Mouse (Mus musculus) intestine, embryonic 16.5 days (tissue): Measurements from ENCODE around the gene Fgfr2. TPM values are rescaled to one million over a fixed set of nuclear protein-coding genes. Genes with fewer than 3 reads are reported as not detected.

Experiments
- ATAC-seq: fragments of 200-750 bp; cut with Nextera tagmentation; 2 replicates; pipeline ENCODE4 v1.8.0; 2017; ENCODE audit warnings: moderate TSS enrichment, moderate library complexity
- H3K27ac ChIP-seq: fragments of 300-500 bp; sonication (generic); 2 replicates; pipeline ENCODE4 v1.5.1; 2014; ENCODE audit warnings: mild to moderate bottlenecking, low read length
- H3K27me3 ChIP-seq: fragments of 300-500 bp; sonication (generic); replicated peaks from 2 replicates; pipeline ENCODE4 v1.6.1; 2014; ENCODE audit warnings: low read length, control low read depth, mixed read lengths; ENCODE audit not compliant: control insufficient read depth, insufficient read depth
- H3K36me3 ChIP-seq: fragments of 300-500 bp; sonication (generic); 2 replicates; pipeline ENCODE4 v1.6.1; 2014; ENCODE audit warnings: low read length, control low read depth; ENCODE audit not compliant: control insufficient read depth, insufficient read depth
- H3K4me1 ChIP-seq: fragments of 300-500 bp; sonication (generic); 2 replicates; pipeline ENCODE4 v1.6.1; 2014; ENCODE audit warnings: low read length, control low read depth, mixed read lengths; ENCODE audit not compliant: control insufficient read depth, insufficient read depth
- H3K4me2 ChIP-seq: fragments of 300-500 bp; sonication (generic); 2 replicates; pipeline ENCODE4 v1.6.1; 2014; ENCODE audit warnings: low read depth, low read length, control low read depth
- H3K4me3 ChIP-seq: fragments of 300-500 bp; sonication (generic); 2 replicates; pipeline ENCODE4 v1.5.1; 2014; ENCODE audit warnings: mild to moderate bottlenecking, low read length
- H3K9ac ChIP-seq: fragments of 300-500 bp; sonication (generic); 2 replicates; pipeline ENCODE4 v1.6.1; 2014; ENCODE audit warnings: low read depth, low read length
- H3K9me3 ChIP-seq: fragments of 300-500 bp; sonication (generic); 2 replicates; pipeline ENCODE4 v1.6.1; 2016; ENCODE audit warnings: low read length, control low read depth; ENCODE audit not compliant: control insufficient read depth
- WGBS: fragments of 180-500 bp; shearing (Covaris S2); extraction: QIAGEN DNeasy Blood & Tissue Kit; methylation state at CpG from one replicate; pipeline ENCODE4 v1.1.7; 2014; 5-methylcytosine and 5-hydroxymethylcytosine counted together
- polyA plus RNA-seq: library from polyadenylated mRNA; unstranded; fragments of >200 nt; fragmentation: Nextera tagmentation; extraction: Ambion mirVana; gene quantifications from 2 replicates; pipeline ENCODE4 v1.2.1, GENCODE M21; 2015

Gene Fgfr2
- polyA plus RNA-seq, 1 experiment from 2014 or later, result 47.3 TPM

- WGBS, result 67% methylated on average over 5 of the region's 5 CpGs
These were observed 2923.8 kb downstream of the Fgfr2 start for GRCm38 (mm10) chr7:130199317-130199716.

GRCm38 (mm10) chr7:130195081-130195480 is 2928.1 kb downstream of the Fgfr2 start:
- Histone ChIP-seq H3K9ac (no peak overlapping the region), H3K27me3 (no peaks in the 10 kb centered on the region), H3K9me3 (no peaks in the 10 kb centered on the region), H3K4me2 (no peak overlapping the region), H3K36me3 (no peaks in the 10 kb centered on the region), H3K4me1 (peaks cover 24% of the 10 kb centered on the region), H3K27ac (no peak overlapping the region), H3K4me3 (no peak overlapping the region)
- WGBS, result 63% methylated on average over 2 of the region's 2 CpGs
- peak; percentile 77 for ATAC-seq

More at GRCm38 (mm10) chr7:130199317-130199716, 2923.8 kb downstream of the Fgfr2 start:
- H3K9me3 ChIP-seq, result no peaks in the 10 kb centered on the region
- peaks cover 14% of the 10 kb centered on the region for H3K4me1 ChIP-seq
- no peak overlapping the region for H3K9ac ChIP-seq
- no peak overlapping the region for H3K4me3 ChIP-seq
- no peak overlapping the region for H3K4me2 ChIP-seq
- H3K27ac ChIP-seq, result no peak overlapping the region
- no peaks in the 10 kb centered on the region for H3K27me3 ChIP-seq
- H3K36me3 ChIP-seq, result no peaks in the 10 kb centered on the region
- ATAC-seq, result no peak

- 0 out of 2 replicates have a peak, but pooled peaks have one; percentile 14 for ATAC-seq
- H3K9ac ChIP-seq, result no peak overlapping the region
- H3K4me1 ChIP-seq, result peaks cover 13% of the 10 kb centered on the region
- WGBS, result 44% methylated on average over 15 of the region's 15 CpGs
- peaks cover 8% of the 10 kb centered on the region for H3K36me3 ChIP-seq
- H3K27me3 ChIP-seq, result no peaks in the 10 kb centered on the region
- no peak overlapping the region for H3K4me3 ChIP-seq
- H3K4me2 ChIP-seq, result no peak overlapping the region
- no peak overlapping the region for H3K27ac ChIP-seq
- no peaks in the 10 kb centered on the region for H3K9me3 ChIP-seq
These were observed 2932.7 kb downstream of the Fgfr2 start for GRCm38 (mm10) chr7:130190329-130190975.

DNA sequence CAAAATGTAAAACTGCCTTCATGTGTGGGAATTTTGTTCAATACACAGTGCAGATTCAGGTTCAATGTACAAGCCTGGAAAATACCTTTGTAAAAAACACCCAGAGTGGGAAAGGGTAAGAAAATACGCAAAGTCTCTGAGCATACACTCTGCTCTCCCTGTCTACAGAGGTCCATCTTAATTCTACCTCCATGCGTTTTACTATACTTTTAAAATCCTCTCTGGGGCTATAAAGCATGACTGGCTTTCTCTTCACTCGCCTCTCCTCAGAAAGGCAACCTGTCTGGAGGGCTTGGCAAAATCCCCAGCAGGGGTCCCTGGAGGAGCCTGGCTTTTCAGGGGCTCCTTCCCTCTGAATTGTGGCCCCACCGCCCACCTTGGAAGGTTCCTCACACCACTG is 2933.2 kb downstream of the Fgfr2 start:
- ATAC-seq, result no peak
- H3K27me3 ChIP-seq, result no peaks in the 10 kb centered on the region
- H3K4me1 ChIP-seq, result peaks cover 16% of the 10 kb centered on the region
- no peak overlapping the region for H3K4me2 ChIP-seq
- no peak overlapping the region for H3K9ac ChIP-seq
- H3K9me3 ChIP-seq, result no peaks in the 10 kb centered on the region
- 75% methylated on average over 4 of the region's 4 CpGs for WGBS
- no peak overlapping the region for H3K4me3 ChIP-seq
- H3K36me3 ChIP-seq, result peaks cover 11% of the 10 kb centered on the region
- no peak overlapping the region for H3K27ac ChIP-seq

DNA sequence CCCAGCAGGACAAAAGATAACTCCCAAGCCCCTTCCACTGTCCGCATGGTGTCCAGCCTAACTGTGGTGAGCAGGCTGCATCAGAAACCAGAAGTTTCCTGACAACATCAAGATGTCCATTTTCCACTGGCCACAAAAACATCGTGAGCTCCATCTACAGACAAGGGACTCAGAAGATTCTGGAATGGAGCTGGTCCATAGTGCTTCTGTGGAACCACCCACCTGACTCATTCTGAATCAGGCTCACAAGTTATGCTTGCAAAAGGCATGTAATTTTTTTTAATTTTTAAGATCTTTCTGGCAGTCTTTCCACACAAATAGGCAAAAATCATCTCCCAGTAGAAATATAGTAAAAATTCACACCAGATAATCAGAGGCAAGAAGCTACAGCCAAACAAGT is 2935.0 kb downstream of the Fgfr2 start:
- Histone ChIP-seq H3K27ac (no peak overlapping the region), H3K9ac (no peak overlapping the region), H3K9me3 (no peaks in the 10 kb centered on the region), H3K4me2 (no peak overlapping the region), H3K27me3 (no peaks in the 10 kb centered on the region), H3K36me3 (peaks cover 21% of the 10 kb centered on the region), H3K4me1 (peaks cover 14% of the 10 kb centered on the region), H3K4me3 (no peak overlapping the region)
- ATAC-seq, result no peak
- 91% methylated on average over 2 of the region's 2 CpGs for WGBS

DNA sequence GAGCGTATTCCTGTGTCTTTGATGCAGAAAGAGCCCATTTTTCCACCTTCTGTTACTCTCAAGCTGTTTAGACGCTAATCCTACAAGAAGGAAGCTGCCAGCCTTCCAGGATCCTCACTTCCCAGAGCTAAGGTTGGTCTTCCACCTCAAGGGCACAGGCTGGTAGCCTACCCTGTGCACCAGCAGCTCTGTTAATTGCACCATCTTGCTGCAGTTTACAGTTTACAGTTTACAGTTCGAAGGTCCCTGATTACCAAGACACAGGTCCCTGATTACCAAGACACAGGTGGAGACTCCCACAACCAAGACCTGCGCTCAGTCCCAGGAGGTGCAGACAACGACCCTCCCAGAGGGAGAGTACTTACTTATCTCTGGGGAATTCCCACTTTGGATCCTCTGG is 2938.3 kb downstream of the Fgfr2 start:
- Histone ChIP-seq H3K36me3 (peaks cover 21% of the 10 kb centered on the region), H3K9ac (no peak overlapping the region), H3K27ac (no peak overlapping the region), H3K4me2 (no peak overlapping the region), H3K4me1 (peaks cover 5% of the 10 kb centered on the region; the same call in 1 of the 2 replicates), H3K27me3 (no peaks in the 10 kb centered on the region), H3K4me3 (no peak overlapping the region), H3K9me3 (no peaks in the 10 kb centered on the region)
- 74% methylated on average over 5 of the region's 5 CpGs for WGBS
- peak; percentile 53; the same call in 1 of the 2 replicates for ATAC-seq

DNA sequence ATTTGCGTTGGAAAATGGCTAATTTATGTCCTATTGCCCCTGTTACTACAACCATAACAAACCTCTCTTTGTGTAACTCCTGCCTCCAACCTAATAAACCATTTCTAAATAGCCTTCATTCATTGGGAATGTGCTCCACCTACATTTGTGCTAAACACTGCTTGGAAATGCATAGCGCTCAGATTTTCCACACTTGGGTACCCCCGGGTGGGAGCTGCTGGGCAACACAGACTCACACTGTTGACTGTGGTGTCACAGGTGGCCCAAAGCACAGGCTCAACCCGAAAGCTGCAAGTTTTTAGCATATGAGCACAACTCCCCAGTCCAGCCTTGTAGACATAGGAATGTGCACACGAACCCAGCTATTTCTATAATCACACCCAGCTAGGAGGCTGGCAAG is 2939.2 kb downstream of the Fgfr2 start:
- Histone ChIP-seq H3K9me3 (no peaks in the 10 kb centered on the region), H3K4me2 (no peak overlapping the region), H3K4me3 (no peak overlapping the region), H3K9ac (no peak overlapping the region), H3K4me1 (peaks cover 5% of the 10 kb centered on the region; the same call in 1 of the 2 replicates), H3K27ac (no peak overlapping the region), H3K36me3 (peaks cover 21% of the 10 kb centered on the region), H3K27me3 (no peaks in the 10 kb centered on the region)
- no peak for ATAC-seq
- 68% methylated on average over 5 of the region's 5 CpGs for WGBS

- peak overlapping the region; percentile 29; the same call in 1 of the 2 replicates for H3K4me2 ChIP-seq
- no peak overlapping the region for H3K9ac ChIP-seq
- no peaks in the 10 kb centered on the region for H3K9me3 ChIP-seq
These were observed 2940.6 kb downstream of the Fgfr2 start for GRCm38 (mm10) chr7:130182551-130182950.

DNA sequence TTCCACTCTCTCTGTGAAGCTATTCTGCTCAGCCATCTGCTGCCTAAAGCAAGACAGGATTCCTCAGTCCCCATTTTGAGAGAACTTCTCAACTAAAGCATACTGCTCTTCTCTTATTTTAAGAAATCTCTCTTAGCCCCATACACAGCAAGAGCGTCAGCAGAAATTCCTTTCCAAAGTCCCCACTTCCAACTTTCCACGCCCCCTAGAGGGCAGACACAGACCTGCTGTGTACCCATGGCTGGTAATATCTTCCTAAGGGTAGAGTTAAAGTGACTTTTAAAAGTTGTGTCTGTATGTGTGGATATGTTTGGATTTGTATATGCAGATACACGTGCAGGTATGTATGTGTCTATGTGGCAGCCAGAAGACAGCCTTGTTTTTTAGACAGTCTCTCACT is 2944.2 kb downstream of the Fgfr2 start:
- no peak overlapping the region for H3K4me3 ChIP-seq
- H3K27me3 ChIP-seq, result no peaks in the 10 kb centered on the region
- no peak overlapping the region for H3K4me2 ChIP-seq
- H3K9me3 ChIP-seq, result no peaks in the 10 kb centered on the region
- peaks cover 7% of the 10 kb centered on the region for H3K4me1 ChIP-seq
- peaks cover 6% of the 10 kb centered on the region; the same call in 1 of the 2 replicates for H3K36me3 ChIP-seq
- WGBS, result 67% methylated on average over 3 of the region's 3 CpGs
- no peak for ATAC-seq
- H3K9ac ChIP-seq, result no peak overlapping the region
- H3K27ac ChIP-seq, result no peak overlapping the region

More at GRCm38 (mm10) chr7:130182551-130182950, 2940.6 kb downstream of the Fgfr2 start:
- no peaks in the 10 kb centered on the region for H3K27me3 ChIP-seq
- ATAC-seq, result no peak
- H3K36me3 ChIP-seq, result peaks cover 21% of the 10 kb centered on the region
- H3K4me1 ChIP-seq, result peaks cover 5% of the 10 kb centered on the region; the same call in 1 of the 2 replicates
- H3K27ac ChIP-seq, result no peak overlapping the region
- H3K4me3 ChIP-seq, result no peak overlapping the region
- WGBS, result 36% methylated on average over 18 of the region's 18 CpGs
